Mouse (Mus musculus): ENCODE results near the gene Rbfox2. TPM values are rescaled to one million over a fixed set of nuclear protein-coding genes. Genes with fewer than 3 reads are reported as not detected.
"Not testable (repeated sequence)": the region's sequence is repeated elsewhere in the genome, so short reads cannot be mapped to it uniquely, and the experiment has no call there.

The Rbfox2 gene
- polyA plus RNA-seq, 1 experiment: 253 TPM

GRCm38 (mm10) chr15:77278825-77279224 is 28.0 kb downstream of the Rbfox2 start:
- TF ChIP-seq CTCF (IDR thresholded peaks at IDR 0.05; ENCODE audit: borderline replicate concordance, insufficient read depth, low read length) (no peak), POLR2A (IDR thresholded peaks at IDR 0.05; ENCODE audit: low read depth, low read length) (no peak)
- H3K27ac ChIP-seq (ENCODE audit: insufficient read depth, low read length): no peak overlapping the region
- peaks cover 20% of the 10 kb centered on the region for H3K4me1 ChIP-seq (ENCODE audit: control insufficient read depth, insufficient read depth, low read length)
- no peak overlapping the region for H3K4me3 ChIP-seq (ENCODE audit: insufficient read depth, low read length)

- no peak overlapping the region for H3K27ac ChIP-seq (ENCODE audit: insufficient read depth, low read length)
- H3K4me1 ChIP-seq (ENCODE audit: control insufficient read depth, insufficient read depth, low read length): peaks cover 19% of the 10 kb centered on the region
- TF ChIP-seq CTCF (IDR thresholded peaks at IDR 0.05; ENCODE audit: borderline replicate concordance, insufficient read depth, low read length) (no peak), POLR2A (IDR thresholded peaks at IDR 0.05; ENCODE audit: low read depth, low read length) (no peak)
- H3K4me3 ChIP-seq (ENCODE audit: insufficient read depth, low read length): no peak overlapping the region
These were observed 29.7 kb downstream of the Rbfox2 start for GRCm38 (mm10) chr15:77276838-77277725.

- Histone ChIP-seq H3K4me3 (ENCODE audit: insufficient read depth, low read length) (no peak overlapping the region), H3K27ac (ENCODE audit: insufficient read depth, low read length) (no peak overlapping the region), H3K4me1 (ENCODE audit: control insufficient read depth, insufficient read depth, low read length) (peaks cover 16% of the 10 kb centered on the region)
- TF ChIP-seq CTCF (IDR thresholded peaks at IDR 0.05; ENCODE audit: borderline replicate concordance, insufficient read depth, low read length): no peak
- no peak for TF ChIP-seq POLR2A (IDR thresholded peaks at IDR 0.05; ENCODE audit: low read depth, low read length)
These were observed 30.5 kb downstream of the Rbfox2 start for GRCm38 (mm10) chr15:77276300-77276699.

GRCm38 (mm10) chr15:77275572-77275971 is 31.2 kb downstream of the Rbfox2 start:
- H3K27ac ChIP-seq (ENCODE audit: insufficient read depth, low read length): no peak overlapping the region
- no peak overlapping the region for H3K4me3 ChIP-seq (ENCODE audit: insufficient read depth, low read length)
- peaks cover 12% of the 10 kb centered on the region for H3K4me1 ChIP-seq (ENCODE audit: control insufficient read depth, insufficient read depth, low read length)
- TF ChIP-seq POLR2A (IDR thresholded peaks at IDR 0.05; ENCODE audit: low read depth, low read length) (no peak), CTCF (IDR thresholded peaks at IDR 0.05; ENCODE audit: borderline replicate concordance, insufficient read depth, low read length) (no peak)

- no peak overlapping the region for H3K4me3 ChIP-seq (ENCODE audit: insufficient read depth, low read length)
- H3K27ac ChIP-seq (ENCODE audit: insufficient read depth, low read length): no peak overlapping the region
- TF ChIP-seq POLR2A (IDR thresholded peaks at IDR 0.05; ENCODE audit: low read depth, low read length) (no peak), CTCF (IDR thresholded peaks at IDR 0.05; ENCODE audit: borderline replicate concordance, insufficient read depth, low read length) (no peak)
- peaks cover 14% of the 10 kb centered on the region for H3K4me1 ChIP-seq (ENCODE audit: control insufficient read depth, insufficient read depth, low read length)
These were observed 32.9 kb downstream of the Rbfox2 start for GRCm38 (mm10) chr15:77273947-77274346.

- Histone ChIP-seq H3K27ac (ENCODE audit: insufficient read depth, low read length) (no peak overlapping the region), H3K4me1 (ENCODE audit: control insufficient read depth, insufficient read depth, low read length) (peaks cover 11% of the 10 kb centered on the region), H3K4me3 (ENCODE audit: insufficient read depth, low read length) (no peak overlapping the region)
- TF ChIP-seq POLR2A (IDR thresholded peaks at IDR 0.05; ENCODE audit: low read depth, low read length): no peak
- TF ChIP-seq CTCF (IDR thresholded peaks at IDR 0.05; ENCODE audit: borderline replicate concordance, insufficient read depth, low read length): no peak
These were observed 35.5 kb downstream of the Rbfox2 start for GRCm38 (mm10) chr15:77271285-77271684.

GRCm38 (mm10) chr15:77269496-77269895 is 37.3 kb downstream of the Rbfox2 start:
- H3K4me3 ChIP-seq (ENCODE audit: insufficient read depth, low read length); H3K27ac ChIP-seq (ENCODE audit: insufficient read depth, low read length): not testable (repeated sequence)
- H3K4me1 ChIP-seq (ENCODE audit: control insufficient read depth, insufficient read depth, low read length): peaks cover 14% of the 10 kb centered on the region

- H3K4me1 ChIP-seq (ENCODE audit: control insufficient read depth, insufficient read depth, low read length): peaks cover 14% of the 10 kb centered on the region
- no peak overlapping the region for H3K4me3 ChIP-seq (ENCODE audit: insufficient read depth, low read length)
- no peak overlapping the region for H3K27ac ChIP-seq (ENCODE audit: insufficient read depth, low read length)
- TF ChIP-seq POLR2A (IDR thresholded peaks at IDR 0.05; ENCODE audit: low read depth, low read length): no peak
- TF ChIP-seq CTCF (IDR thresholded peaks at IDR 0.05; ENCODE audit: borderline replicate concordance, insufficient read depth, low read length): no peak
These were observed 38.4 kb downstream of the Rbfox2 start for GRCm38 (mm10) chr15:77268415-77268814.

- Histone ChIP-seq H3K4me3 (ENCODE audit: insufficient read depth, low read length) (no peak overlapping the region), H3K4me1 (ENCODE audit: control insufficient read depth, insufficient read depth, low read length) (peaks cover 10% of the 10 kb centered on the region), H3K27ac (ENCODE audit: insufficient read depth, low read length) (no peak overlapping the region)
- TF ChIP-seq POLR2A (IDR thresholded peaks at IDR 0.05; ENCODE audit: low read depth, low read length): no peak
- no peak for TF ChIP-seq CTCF (IDR thresholded peaks at IDR 0.05; ENCODE audit: borderline replicate concordance, insufficient read depth, low read length)
These were observed 41.5 kb downstream of the Rbfox2 start for GRCm38 (mm10) chr15:77265318-77265717.

- peaks cover 15% of the 10 kb centered on the region for H3K4me1 ChIP-seq (ENCODE audit: control insufficient read depth, insufficient read depth, low read length)
- no peak for TF ChIP-seq CTCF (IDR thresholded peaks at IDR 0.05; ENCODE audit: borderline replicate concordance, insufficient read depth, low read length)
- no peak for TF ChIP-seq POLR2A (IDR thresholded peaks at IDR 0.05; ENCODE audit: low read depth, low read length)
- no peak overlapping the region for H3K4me3 ChIP-seq (ENCODE audit: insufficient read depth, low read length)
- no peak overlapping the region for H3K27ac ChIP-seq (ENCODE audit: insufficient read depth, low read length)
These were observed 42.5 kb downstream of the Rbfox2 start for GRCm38 (mm10) chr15:77264314-77264713.
